Mouse (Mus musculus): Measurements from ENCODE around the gene Klhl11. TPM values are rescaled to one million over a fixed set of nuclear protein-coding genes. Genes with fewer than 3 reads are reported as not detected.

The Klhl11 gene
- polyA plus RNA-seq, 1 experiment from 2014 or later: 4.1 TPM

DNA sequence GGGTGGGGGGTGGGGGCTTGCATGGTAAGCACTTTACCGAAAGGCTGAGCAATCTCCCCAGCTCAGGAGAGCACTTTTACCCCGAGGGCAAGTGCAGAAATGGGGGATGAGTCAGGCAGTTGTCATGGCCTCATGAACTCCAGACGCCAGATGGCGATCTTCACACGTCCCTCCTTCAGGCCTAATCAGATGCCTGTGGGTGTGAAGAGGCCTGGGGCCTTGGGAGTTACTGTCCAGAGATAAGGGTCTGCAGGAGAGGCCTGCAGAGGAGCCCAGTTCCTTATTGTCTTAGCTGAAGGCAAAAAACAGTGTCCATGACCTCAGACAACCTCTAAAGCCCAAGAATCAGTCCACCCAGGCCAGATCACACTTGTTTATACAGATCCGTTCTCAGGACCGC is 46.7 kb downstream of the Klhl11 start:
- Histone ChIP-seq H3K9me3 (ENCODE audit: low read length) (no peaks in the 10 kb centered on the region), H3K4me3 (ENCODE audit: low read depth, low read length) (no peak overlapping the region), H3K27ac (ENCODE audit: low read length) (no peak overlapping the region), H3K27me3 (replicated peaks; ENCODE audit: insufficient read depth, low read length) (no peaks in the 10 kb centered on the region), H3K9ac (replicated peaks; ENCODE audit: low read depth) (no peak overlapping the region), H3K4me2 (replicated peaks; ENCODE audit: low read depth, low read length) (no peak overlapping the region), H3K4me1 (ENCODE audit: insufficient read depth, low read depth, low read length) (no peaks in the 10 kb centered on the region), H3K36me3 (ENCODE audit: insufficient read depth, low read length) (peaks cover 5% of the 10 kb centered on the region; the same call in 1 of the 2 replicates)
- ATAC-seq (peak; percentile 59), DNase-seq (ENCODE audit: low spot score) (peak; percentile 73)
- 24% methylated on average over 7 of the region's 7 CpGs for WGBS
- no peak for TF ChIP-seq EP300 (IDR thresholded peaks at IDR 0.05)
- peak; percentile 78 for TF ChIP-seq CTCF (IDR thresholded peaks at IDR 0.05)

DNA sequence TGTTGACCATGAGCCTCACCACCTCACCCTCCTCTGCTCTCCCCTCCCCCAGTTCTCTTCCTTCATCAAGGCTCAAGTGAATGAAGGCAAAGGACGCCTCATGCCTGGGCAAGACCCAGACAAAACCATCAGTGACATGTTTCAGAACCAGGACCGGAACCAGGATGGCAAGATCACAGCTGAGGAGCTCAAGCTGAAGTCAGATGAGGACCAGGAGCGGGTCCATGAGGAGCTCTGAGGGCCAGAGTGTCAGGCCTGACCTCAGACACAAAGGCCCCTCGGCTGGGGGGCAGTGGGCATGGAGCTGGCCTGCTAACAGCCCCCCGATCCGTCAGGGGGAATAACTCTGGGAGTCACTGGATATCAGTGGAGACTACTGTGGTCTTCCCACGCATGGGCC is 48.7 kb downstream of the Klhl11 start:
- H3K9me3 ChIP-seq (ENCODE audit: low read length): no peaks in the 10 kb centered on the region
- no peak overlapping the region for H3K27ac ChIP-seq (ENCODE audit: low read length)
- H3K9ac ChIP-seq (replicated peaks; ENCODE audit: low read depth): no peak overlapping the region
- H3K36me3 ChIP-seq (ENCODE audit: insufficient read depth, low read length): peaks cover 5% of the 10 kb centered on the region; the same call in 1 of the 2 replicates
- ATAC-seq (no peak), DNase-seq (ENCODE audit: low spot score) (no peak)
- TF ChIP-seq EP300 (IDR thresholded peaks at IDR 0.05): no peak
- no peak for TF ChIP-seq CTCF (IDR thresholded peaks at IDR 0.05)
- no peaks in the 10 kb centered on the region for H3K4me1 ChIP-seq (ENCODE audit: insufficient read depth, low read depth, low read length)
- H3K4me2 ChIP-seq (replicated peaks; ENCODE audit: low read depth, low read length): no peak overlapping the region
- WGBS: 95% methylated on average over 7 of the region's 7 CpGs
- H3K4me3 ChIP-seq (ENCODE audit: low read depth, low read length): no peak overlapping the region
- no peaks in the 10 kb centered on the region for H3K27me3 ChIP-seq (replicated peaks; ENCODE audit: insufficient read depth, low read length)

DNA sequence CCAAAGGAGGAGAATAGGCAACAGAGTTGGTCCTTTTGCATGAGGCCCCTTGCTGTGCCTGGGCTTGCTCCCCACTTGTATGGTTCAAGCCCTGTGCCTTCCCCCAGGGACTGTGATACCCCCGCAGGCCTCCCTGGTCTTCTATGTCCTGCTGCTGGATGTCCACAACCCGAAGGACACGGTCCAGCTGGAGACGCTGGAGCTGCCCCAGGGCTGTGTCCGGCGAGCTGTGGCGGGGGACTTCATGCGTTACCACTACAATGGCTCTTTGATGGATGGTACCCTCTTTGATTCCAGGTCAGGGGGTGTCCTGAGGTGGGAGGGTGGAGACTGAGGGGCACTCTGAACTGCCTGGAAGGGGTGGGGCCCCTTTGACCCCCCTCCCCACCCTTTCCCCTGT is 51.0 kb downstream of the Klhl11 start:
- 86% methylated on average over 8 of the region's 8 CpGs for WGBS
- TF ChIP-seq CTCF (IDR thresholded peaks at IDR 0.05): no peak
- TF ChIP-seq EP300 (IDR thresholded peaks at IDR 0.05): no peak
- no peak overlapping the region for H3K4me2 ChIP-seq (replicated peaks; ENCODE audit: low read depth, low read length)
- peaks cover 2% of the 10 kb centered on the region; the same call in 1 of the 2 replicates for H3K4me1 ChIP-seq (ENCODE audit: insufficient read depth, low read depth, low read length)
- peaks cover 5% of the 10 kb centered on the region; the same call in 1 of the 2 replicates for H3K36me3 ChIP-seq (ENCODE audit: insufficient read depth, low read length)
- H3K9me3 ChIP-seq (ENCODE audit: low read length): no peaks in the 10 kb centered on the region
- no peak overlapping the region for H3K9ac ChIP-seq (replicated peaks; ENCODE audit: low read depth)
- H3K4me3 ChIP-seq (ENCODE audit: low read depth, low read length): no peak overlapping the region
- no peak for DNase-seq (ENCODE audit: low spot score)
- no peak overlapping the region for H3K27ac ChIP-seq (ENCODE audit: low read length)
- no peak for ATAC-seq
- no peaks in the 10 kb centered on the region for H3K27me3 ChIP-seq (replicated peaks; ENCODE audit: insufficient read depth, low read length)

DNA sequence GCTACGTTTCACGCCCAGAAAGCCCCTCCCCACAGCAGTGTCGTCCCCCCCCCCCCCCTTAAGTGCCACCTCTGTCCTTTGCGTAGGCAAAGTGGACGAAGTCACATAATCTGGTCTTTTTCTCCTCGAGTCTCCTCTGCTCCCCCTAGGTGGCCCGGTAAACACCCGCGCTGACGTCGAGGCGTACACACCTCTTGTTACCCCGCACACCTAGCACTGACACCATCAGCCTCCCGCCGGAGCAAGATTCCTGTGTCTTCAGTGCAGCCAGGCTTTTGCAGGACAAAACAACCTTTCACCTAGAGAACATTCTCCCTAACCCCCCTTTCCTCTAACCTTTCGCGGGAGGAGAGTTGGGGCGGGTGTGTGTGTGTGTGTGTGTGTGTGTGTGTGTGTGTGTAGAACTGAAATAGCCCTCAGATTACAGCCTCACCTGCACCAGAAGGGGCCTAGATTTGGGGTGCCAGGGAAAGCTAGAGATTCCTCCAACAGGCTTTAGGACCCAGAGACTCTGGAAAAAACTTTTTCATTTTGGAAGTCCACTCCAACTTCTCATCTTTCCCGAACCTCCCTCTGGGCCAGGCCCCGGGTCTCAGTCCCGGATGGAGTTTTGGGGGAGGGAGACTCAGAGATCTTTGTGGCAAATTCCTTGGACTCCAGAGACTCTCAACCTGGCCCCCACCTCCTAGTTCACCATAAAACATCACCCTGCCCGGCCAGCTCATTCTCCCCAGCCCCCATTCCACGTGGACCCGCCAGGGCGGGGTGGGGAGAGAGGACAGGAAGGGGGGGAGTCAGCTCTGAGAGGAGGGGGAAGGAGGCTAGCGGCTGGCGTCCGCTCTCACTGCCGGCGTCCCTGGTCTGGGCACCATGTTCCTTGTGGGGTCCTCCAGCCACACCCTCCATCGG is 57.4 kb downstream of the Klhl11 start, which contains the start of gene Fkbp10:
Gene Fkbp10, plus strand, starts transcription at position 784 of the 909 bp plus-strand sequence.
- 0 out of 2 replicates have a peak, but pooled peaks have one; percentile 2 for TF ChIP-seq CTCF (IDR thresholded peaks at IDR 0.05)
- TF ChIP-seq EP300 (IDR thresholded peaks at IDR 0.05): no peak
- DNase-seq (ENCODE audit: low spot score) (peak; percentile 86), ATAC-seq (peak; percentile 28)
- Histone ChIP-seq H3K36me3 (ENCODE audit: insufficient read depth, low read length) (no peaks in the 10 kb centered on the region), H3K4me3 (ENCODE audit: low read depth, low read length) (peak within 1 kb of the TSS; percentile 52), H3K27me3 (replicated peaks; ENCODE audit: insufficient read depth, low read length) (no peaks in the 10 kb centered on the region), H3K9me3 (ENCODE audit: low read length) (no peaks in the 10 kb centered on the region), H3K9ac (replicated peaks; ENCODE audit: low read depth) (peak within 1 kb of the TSS; percentile 39), H3K27ac (ENCODE audit: low read length) (peak within 1 kb of the TSS; percentile 94), H3K4me1 (ENCODE audit: insufficient read depth, low read depth, low read length) (peaks cover 20% of the 10 kb centered on the region), H3K4me2 (replicated peaks; ENCODE audit: low read depth, low read length) (peak within 1 kb of the TSS; percentile 61)
- under 1% methylated on average over 26 of the region's 31 CpGs for WGBS

DNA sequence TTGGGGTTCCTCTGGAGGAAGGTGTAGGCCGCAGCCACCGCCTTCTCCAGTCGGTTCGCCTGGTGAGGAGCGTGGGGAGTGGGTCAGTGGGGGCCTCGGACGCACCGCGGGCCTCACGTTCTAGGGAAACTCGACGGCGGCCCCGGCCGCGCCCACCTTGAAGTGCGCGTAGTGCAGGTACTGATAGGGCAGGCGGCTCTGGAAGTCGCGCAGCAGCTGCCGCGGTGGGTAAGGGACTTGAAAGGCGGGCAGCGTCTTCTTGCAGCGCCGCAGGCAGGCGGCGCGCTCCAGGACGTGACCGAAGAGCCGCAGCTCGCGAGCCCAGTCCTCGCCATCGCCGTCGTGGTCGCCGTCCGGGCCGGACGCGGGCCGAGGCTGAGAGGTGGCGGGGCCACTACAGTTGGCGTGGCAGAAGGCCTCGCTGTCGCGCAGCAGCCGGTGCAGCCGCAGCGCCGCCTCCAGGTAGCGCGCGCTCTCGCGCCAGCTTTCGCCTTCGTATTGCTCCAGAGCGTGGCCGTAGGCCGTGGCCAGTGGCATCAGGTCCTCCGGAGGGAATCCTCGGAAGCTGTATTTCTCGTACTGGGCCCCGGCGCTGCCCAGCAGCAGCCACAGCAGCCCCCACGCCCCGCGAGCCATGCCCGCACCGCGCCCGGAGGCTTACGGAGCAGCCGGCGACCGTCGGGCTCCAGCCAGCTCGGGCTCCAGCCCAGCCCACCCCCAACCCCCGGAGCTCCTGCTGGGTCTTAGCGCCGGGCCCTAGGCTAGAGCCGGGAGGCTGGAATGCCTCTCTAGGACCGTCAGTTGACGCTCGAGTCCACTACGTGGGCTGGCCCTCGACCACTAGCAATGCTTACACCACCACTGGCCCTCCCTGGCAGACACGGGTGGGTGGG is 58.3 kb downstream of the Klhl11 start, which contains the start of gene P3h4:
Gene P3h4, minus strand, starts transcription at position 816 of the 893 bp plus-strand sequence.
- 2% methylated on average over 56 of the region's 93 CpGs for WGBS
- H3K27me3 ChIP-seq (replicated peaks; ENCODE audit: insufficient read depth, low read length): no peaks in the 10 kb centered on the region
- peak within 1 kb of the TSS; percentile 61 for H3K4me2 ChIP-seq (replicated peaks; ENCODE audit: low read depth, low read length)
- peak within 1 kb of the TSS; percentile 94 for H3K27ac ChIP-seq (ENCODE audit: low read length)
- H3K4me3 ChIP-seq (ENCODE audit: low read depth, low read length): peak within 1 kb of the TSS; percentile 52
- ATAC-seq (peak; percentile 95), DNase-seq (ENCODE audit: low spot score) (peak; percentile 96)
- H3K9me3 ChIP-seq (ENCODE audit: low read length): no peaks in the 10 kb centered on the region
- H3K4me1 ChIP-seq (ENCODE audit: insufficient read depth, low read depth, low read length): peaks cover 20% of the 10 kb centered on the region
- peak within 1 kb of the TSS; percentile 39 for H3K9ac ChIP-seq (replicated peaks; ENCODE audit: low read depth)
- no peaks in the 10 kb centered on the region for H3K36me3 ChIP-seq (ENCODE audit: insufficient read depth, low read length)
- TF ChIP-seq EP300 (IDR thresholded peaks at IDR 0.05) (no peak), CTCF (IDR thresholded peaks at IDR 0.05) (peak; percentile 89)
